Mouse (Mus musculus): ENCODE results near the gene Cd2bp2.

Cd2bp2 gene

DNA sequence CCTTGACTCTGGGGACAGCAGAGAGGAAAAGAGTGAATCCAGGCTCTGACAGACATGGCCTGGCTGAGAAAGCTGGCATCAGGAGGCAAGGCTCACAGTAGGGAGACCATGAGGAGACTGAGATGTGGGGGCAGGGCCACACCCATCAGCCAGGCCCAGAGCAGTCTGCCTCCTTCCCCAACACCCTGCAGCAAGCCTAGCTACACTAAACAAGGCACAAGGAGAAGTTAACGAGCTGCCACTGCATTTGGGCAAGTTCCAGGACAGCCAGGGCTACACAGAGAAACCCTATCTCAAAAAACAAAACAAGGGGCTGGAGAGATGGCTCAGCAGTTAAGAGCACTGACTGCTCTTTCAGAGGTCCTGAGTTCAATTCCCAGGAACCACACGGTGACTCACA is 53.6 kb downstream of the Cd2bp2 start:
- DNase-seq (ENCODE audit: low spot score), result no peak

Measured in c-Kit-positive CD71-positive TER-119-positive erythroid progenitor cells, embryonic 14.5 days (primary cell).